Mouse (Mus musculus) MEL (cell line): ENCODE measurements around the gene Baiap2l1. TPM values are rescaled to one million over a fixed set of nuclear protein-coding genes. Genes with fewer than 3 reads are reported as not detected.
A peak's percentile ranks its signal among the peaks of the same experiment; 100 is the strongest.

Experiments
- DNase-seq: peaks from one replicate; pipeline ENCODE4 v3.0.0; 2011; ENCODE audit warnings: low read depth, low spot score
- H3K27ac ChIP-seq: 2 replicates; pipeline ENCODE4 v1.5.1; 2012; ENCODE audit warnings: low read depth, mild to moderate bottlenecking, control low read depth, low read length, moderate library complexity; ENCODE audit not compliant: control insufficient read depth
- H3K27me3 ChIP-seq, 2 experiments: fragments of 150-350 bp in 1 of 2; sonication (generic) in 1 of 2; 2 replicates each; pipeline ENCODE4 v1.6.1; 2012; ENCODE audit warnings: low read length in 2 of 2, mild to moderate bottlenecking in 2 of 2, improper control_type of control experiment in 1 of 2, moderate library complexity in 1 of 2; ENCODE audit not compliant: insufficient read depth in 2 of 2, control insufficient read depth in 1 of 2
- H3K36me3 ChIP-seq, 2 experiments: 2 replicates each; pipeline ENCODE4 v1.6.1; 2012 to 2014; ENCODE audit warnings: low read length in 2 of 2, improper control_type of control experiment in 1 of 2, inconsistent platforms in 1 of 2, mild to moderate bottlenecking in 1 of 2; ENCODE audit not compliant: insufficient read depth in 2 of 2, control insufficient read depth in 1 of 2
- H3K4me1 ChIP-seq, 2 experiments: fragments of 150-350 bp in 1 of 2; sonication (generic) in 1 of 2; 2 replicates each; pipeline ENCODE4 v1.6.1; 2012; ENCODE audit warnings: low read length in 2 of 2, improper control_type of control experiment in 1 of 2, mild to moderate bottlenecking in 1 of 2; ENCODE audit not compliant: insufficient read depth in 2 of 2, control insufficient read depth in 1 of 2
- H3K4me3 ChIP-seq, 2 experiments: fragments of 150-350 bp in 1 of 2; sonication (generic) in 1 of 2; 2 replicates each; pipeline ENCODE4 v1.5.1; 2012; ENCODE audit warnings: low read depth in 2 of 2, low read length in 2 of 2, mild to moderate bottlenecking in 2 of 2, moderate library complexity in 2 of 2, control low read depth in 1 of 2, improper control_type of control experiment in 1 of 2; ENCODE audit not compliant: control insufficient read depth in 1 of 2, insufficient read depth in 1 of 2
- H3K79me2 ChIP-seq: 2 replicates; pipeline ENCODE4 v1.6.1; 2012; ENCODE audit warnings: mild to moderate bottlenecking, low read length, moderate library complexity; ENCODE audit not compliant: control insufficient read depth, poor library complexity, insufficient read depth
- H3K9ac ChIP-seq: 2 replicates; pipeline ENCODE4 v1.6.1; 2012; ENCODE audit warnings: low read depth, mild to moderate bottlenecking, control low read depth, low read length, moderate library complexity; ENCODE audit not compliant: control insufficient read depth, poor library complexity, severe bottlenecking
- H3K9me3 ChIP-seq: fragments of 150-350 bp; sonication (generic); replicated peaks from 2 replicates; pipeline ENCODE4 v1.6.1; 2012; ENCODE audit warnings: mild to moderate bottlenecking, low read length, improper control_type of control experiment, moderate library complexity; ENCODE audit not compliant: insufficient read depth
- CHD1 ChIP-seq: IDR thresholded peaks from 2 replicates; pipeline ENCODE4 v1.6.1; 2012; ENCODE audit warnings: low read depth, mild to moderate bottlenecking, inconsistent platforms, low read length, improper control_type of control experiment
- CTCF ChIP-seq, 3 experiments: IDR thresholded peaks in 2 of 3; conservative IDR thresholded peaks in 1 of 3; 2 replicates each; pipeline ENCODE4 v1.5.1; 2011 to 2012; ENCODE audit warnings: low read length in 3 of 3, low read depth in 2 of 3, mild to moderate bottlenecking in 2 of 3, improper control_type of control experiment in 1 of 3, inconsistent platforms in 1 of 3, mixed read lengths in 1 of 3, moderate library complexity in 1 of 3; ENCODE audit not compliant: control insufficient read depth in 1 of 3, insufficient read depth in 1 of 3, poor library complexity in 1 of 3, severe bottlenecking in 1 of 3
- E2F4 ChIP-seq: IDR thresholded peaks from 2 replicates; pipeline ENCODE4 v1.6.1; 2011; ENCODE audit warnings: low read depth, low read length, improper control_type of control experiment, borderline replicate concordance
- EP300 ChIP-seq, 2 experiments: IDR thresholded peaks; 2 replicates each; pipeline ENCODE4 v1.6.1; 2011; ENCODE audit warnings: improper control_type of control experiment in 2 of 2, low read length in 2 of 2, low read depth in 1 of 2, mild to moderate bottlenecking in 1 of 2
- ETS1 ChIP-seq: IDR thresholded peaks from 2 replicates; pipeline ENCODE4 v1.6.1; 2012; ENCODE audit warnings: low read depth, mild to moderate bottlenecking, inconsistent platforms, low read length, improper control_type of control experiment, moderate library complexity
- JUND ChIP-seq: IDR thresholded peaks from 2 replicates; pipeline ENCODE4 v1.6.1; 2011; ENCODE audit warnings: low read depth, mild to moderate bottlenecking, improper control_type of control experiment, low read length
- KAT2A ChIP-seq: conservative IDR thresholded peaks from 2 replicates; pipeline ENCODE4 v1.6.1; 2012; ENCODE audit warnings: low read depth, low read length, improper control_type of control experiment, inconsistent platforms
- MAFK ChIP-seq: IDR thresholded peaks from 2 replicates; pipeline ENCODE4 v1.6.1; 2011; ENCODE audit warnings: low read depth, mild to moderate bottlenecking, low read length, improper control_type of control experiment, borderline replicate concordance
- MAX ChIP-seq: IDR thresholded peaks from 2 replicates; pipeline ENCODE4 v1.6.1; 2011; ENCODE audit warnings: low read length, improper control_type of control experiment
- MYC ChIP-seq: IDR thresholded peaks from 2 replicates; pipeline ENCODE4 v1.6.1; 2011; ENCODE audit warnings: low read depth, mild to moderate bottlenecking, low read length, improper control_type of control experiment, moderate library complexity
- NELFE ChIP-seq: IDR thresholded peaks from 2 replicates; pipeline ENCODE4 v1.6.1; 2011; ENCODE audit warnings: low read depth, low read length, improper control_type of control experiment
- NRF1 ChIP-seq: IDR thresholded peaks from 2 replicates; pipeline ENCODE4 v1.6.1; 2014; ENCODE audit warnings: low read depth, mild to moderate bottlenecking, inconsistent platforms, low read length, improper control_type of control experiment, moderate library complexity; ENCODE audit not compliant: poor library complexity, insufficient read depth, severe bottlenecking
- POLR2AphosphoS2 ChIP-seq: IDR thresholded peaks from 2 replicates; pipeline ENCODE4 v1.6.1; 2011; ENCODE audit warnings: low read length, improper control_type of control experiment
- RAD21 ChIP-seq: IDR thresholded peaks from 2 replicates; pipeline ENCODE4 v1.6.1; 2011; ENCODE audit warnings: mild to moderate bottlenecking, low read depth, low read length, improper control_type of control experiment
- SIN3A ChIP-seq: IDR thresholded peaks from 2 replicates; pipeline ENCODE4 v1.6.1; 2012; ENCODE audit warnings: low read length, improper control_type of control experiment, inconsistent platforms
- SMC3 ChIP-seq: IDR thresholded peaks from 2 replicates; pipeline ENCODE4 v1.6.1; 2011; ENCODE audit warnings: low read depth, low read length, improper control_type of control experiment
- TAL1 ChIP-seq: IDR thresholded peaks from 2 replicates; pipeline ENCODE4 v1.6.1; 2012; ENCODE audit warnings: mild to moderate bottlenecking, inconsistent platforms, low read length, moderate library complexity, mixed read lengths
- TBP ChIP-seq: IDR thresholded peaks from 2 replicates; pipeline ENCODE4 v1.8.0; 2011; ENCODE audit warnings: low read depth, low read length, improper control_type of control experiment
- TCF12 ChIP-seq: IDR thresholded peaks from 2 replicates; pipeline ENCODE4 v1.6.1; 2014; ENCODE audit warnings: low read depth, mild to moderate bottlenecking, inconsistent platforms, low read length, improper control_type of control experiment, moderate library complexity
- USF1 ChIP-seq: IDR thresholded peaks from 2 replicates; pipeline ENCODE4 v1.6.1; 2014; ENCODE audit warnings: low read depth, mild to moderate bottlenecking, inconsistent platforms, low read length, improper control_type of control experiment, moderate library complexity
- ZC3H11A ChIP-seq: IDR thresholded peaks from 2 replicates; pipeline ENCODE4 v1.6.1; 2012; ENCODE audit warnings: low read depth, mild to moderate bottlenecking, inconsistent platforms, low read length, improper control_type of control experiment
- ZMIZ1 ChIP-seq: IDR thresholded peaks from 2 replicates; pipeline ENCODE4 v1.6.1; 2012; ENCODE audit warnings: low read depth, mild to moderate bottlenecking, inconsistent platforms, low read length, improper control_type of control experiment, moderate library complexity
- ZNF384 ChIP-seq: IDR thresholded peaks from 2 replicates; pipeline ENCODE4 v1.6.1; 2012; ENCODE audit warnings: low read depth, mild to moderate bottlenecking, inconsistent platforms, low read length, improper control_type of control experiment
- polyA plus RNA-seq, 2 experiments: library from polyadenylated mRNA; stranded (reverse) in 1 of 2; unstranded in 1 of 2; fragments of >175 nt in 1 of 2; fragments of >200 nt in 1 of 2; gene quantifications; 2 replicates each; pipeline versions ENCODE4 v1.2.1 to v1.2.4; 2012; ENCODE audit warnings: low replicate concordance in 2 of 2, low read depth in 1 of 2; ENCODE audit not compliant: insufficient read length in 2 of 2, insufficient read depth in 1 of 2, missing spikeins in 1 of 2
- total RNA-seq: library from RNA; depleted of rRNA; stranded (reverse); fragments of 300-350 nt; gene quantifications from 2 replicates; pipeline ENCODE4 v1.2.3, GENCODE M21; 2012

Baiap2l1 gene
- total and polyA plus RNA-seq, 3 experiments, result 0.06 TPM; not detected in 2

- H3K36me3 ChIP-seq, result peaks cover 0 to 2% of the 10 kb centered on the region in 2 experiments; a peak in 2 of 4 replicates
- TF ChIP-seq SIN3A, result no peak
- no peak for TF ChIP-seq ZNF384
These were observed 125.4 kb downstream of the Baiap2l1 start for GRCm38 (mm10) chr5:144232531-144232930.

GRCm38 (mm10) chr5:144231410-144231809 is 126.5 kb downstream of the Baiap2l1 start:
- peak; percentile 74 for DNase-seq
- peaks cover 0 to 2% of the 10 kb centered on the region in 2 experiments; a peak in 2 of 4 replicates for H3K36me3 ChIP-seq

More at GRCm38 (mm10) chr5:144232531-144232930, 125.4 kb downstream of the Baiap2l1 start:
- H3K27me3 ChIP-seq, result no peaks in the 10 kb centered on the region
- no peak overlapping the region for H3K27ac ChIP-seq
- peaks cover 0 to 7% of the 10 kb centered on the region in 2 experiments; a peak in 2 of 4 replicates for H3K4me1 ChIP-seq
- no peak for DNase-seq
- H3K4me3 ChIP-seq, result no peak overlapping the region
- no peaks in the 10 kb centered on the region for H3K79me2 ChIP-seq
- no peak overlapping the region for H3K9ac ChIP-seq
- no peaks in the 10 kb centered on the region for H3K9me3 ChIP-seq

GRCm38 (mm10) chr5:144230216-144230615 is 127.7 kb downstream of the Baiap2l1 start:
- no peak overlapping the region for H3K27ac ChIP-seq
- no peak overlapping the region for H3K9ac ChIP-seq
- TF ChIP-seq JUND, result no peak
- TF ChIP-seq ZC3H11A, result no peak
- TF ChIP-seq MAX, result no peak
- TF ChIP-seq SMC3, result no peak
- no peak for TF ChIP-seq TCF12
- TF ChIP-seq NRF1, result no peak
- no peak for TF ChIP-seq E2F4
- no peak for TF ChIP-seq POLR2AphosphoS2
- TF ChIP-seq SIN3A, result no peak
- TF ChIP-seq TBP, result no peak
- TF ChIP-seq KAT2A, result no peak
- TF ChIP-seq NELFE, result no peak
- no peak for TF ChIP-seq ZMIZ1
- TF ChIP-seq TAL1, result no peak
- no peak for TF ChIP-seq CHD1
- H3K27me3 ChIP-seq, result no peaks in the 10 kb centered on the region
- no peaks in the 10 kb centered on the region for H3K9me3 ChIP-seq
- H3K4me1 ChIP-seq, result peaks cover 0 to 7% of the 10 kb centered on the region in 2 experiments; a peak in 2 of 4 replicates
- H3K36me3 ChIP-seq, result peaks cover 0 to 2% of the 10 kb centered on the region in 2 experiments; a peak in 2 of 4 replicates
- H3K79me2 ChIP-seq, result no peaks in the 10 kb centered on the region
- DNase-seq, result no peak
- no peak overlapping the region for H3K4me3 ChIP-seq

More at GRCm38 (mm10) chr5:144231410-144231809, 126.5 kb downstream of the Baiap2l1 start:
- H3K4me3 ChIP-seq, result no peak overlapping the region
- TF ChIP-seq TAL1, result no peak
- peak; percentile 74 for TF ChIP-seq SMC3
- TF ChIP-seq EP300 (IDR thresholded peaks at IDR 0.05; ENCODE audit: low read depth in 1 of 2, low read length in 2 of 2), result no peak
- TF ChIP-seq KAT2A, result no peak
- peak; percentile 50; the same call in 1 of the 2 replicates for TF ChIP-seq ZC3H11A
- no peak for TF ChIP-seq USF1
- peak; percentile 13; the same call in 1 of the 2 replicates for TF ChIP-seq ZNF384
- no peak for TF ChIP-seq E2F4
- TF ChIP-seq MYC, result peak; percentile 57; the same call in 1 of the 2 replicates
- no peak for TF ChIP-seq ETS1
- peak; percentile 48 for TF ChIP-seq SIN3A
- TF ChIP-seq CTCF (IDR thresholded peaks at IDR 0.05 in 2 of 3, conservative IDR thresholded peaks at IDR 0.05 in 1 of 3; ENCODE audit: control insufficient read depth in 1 of 3, insufficient read depth in 1 of 3, low read depth in 2 of 3, low read length in 3 of 3, poor library complexity in 1 of 3, severe bottlenecking in 1 of 3), result peak; percentile 18 to 76 (median 63); a peak in 5 of 6 replicates
- TF ChIP-seq MAFK, result no peak
- TF ChIP-seq RAD21, result peak; percentile 43
- TF ChIP-seq, all 39 proteins: peak for 7
- Histone ChIP-seq H3K4me1 (peaks cover 0 to 7% of the 10 kb centered on the region in 2 experiments; a peak in 2 of 4 replicates), H3K27me3 (no peaks in the 10 kb centered on the region), H3K27ac (no peak overlapping the region), H3K9me3 (no peaks in the 10 kb centered on the region), H3K9ac (no peak overlapping the region), H3K79me2 (no peaks in the 10 kb centered on the region)
